Mouse (Mus musculus) retina, postnatal 1 day (tissue): Measurements from ENCODE around the gene Sstr3.

ENCODE experiments used
- DNase-seq: peaks from one replicate; pipeline ENCODE4 v3.0.0-alpha.2; 2012

Gene Sstr3

DNA sequence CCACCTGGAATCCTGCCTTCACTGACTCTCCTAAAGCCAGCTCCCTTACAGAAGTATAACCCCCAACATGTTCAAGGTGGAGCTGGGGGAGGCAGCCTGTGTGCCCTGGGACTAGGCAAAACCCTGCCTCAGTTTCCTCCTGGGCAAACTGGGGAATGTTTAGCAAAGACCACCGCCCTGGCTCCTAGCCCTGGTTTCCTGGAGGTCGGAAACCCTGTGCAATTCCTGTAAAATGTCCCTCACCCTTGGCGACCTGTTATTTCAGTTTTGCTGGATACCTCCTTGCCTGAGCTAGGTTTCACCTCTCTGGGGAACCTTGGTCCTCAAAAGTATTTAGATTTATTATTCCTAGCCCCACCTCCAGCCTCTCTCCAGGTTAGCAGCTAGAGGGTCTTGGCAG lies 14.3 kb downstream of the Sstr3 start:
- no peak for DNase-seq

DNA sequence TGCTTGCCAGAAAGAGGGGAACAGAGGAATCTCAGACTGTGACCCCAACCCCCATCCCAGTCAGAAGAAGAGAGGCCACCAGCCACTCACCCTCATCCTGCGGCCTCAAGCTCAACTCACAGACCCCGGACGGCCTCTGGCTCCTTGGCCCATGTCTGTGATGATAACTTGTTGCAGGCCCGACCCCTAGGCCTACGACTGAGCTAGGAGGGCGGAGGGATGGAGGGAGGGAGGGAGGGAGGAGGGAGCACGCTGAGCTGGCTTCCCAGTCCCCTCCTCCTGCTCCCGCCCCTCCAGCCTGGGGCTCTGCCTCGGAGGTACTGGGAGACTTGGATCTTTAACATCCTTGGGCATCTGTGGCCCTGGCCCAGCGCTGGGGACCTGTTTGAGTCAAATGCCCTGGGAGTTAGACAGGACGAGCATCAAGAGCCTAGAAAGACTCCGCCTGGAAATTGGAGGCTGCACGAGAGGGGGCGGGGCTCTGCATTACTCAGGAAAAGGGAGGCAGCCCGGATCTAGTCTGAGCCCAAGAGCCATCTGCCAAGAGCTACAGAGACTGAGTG lies 15.0 kb downstream of the Sstr3 start:
- DNase-seq: peak; percentile 72

DNA sequence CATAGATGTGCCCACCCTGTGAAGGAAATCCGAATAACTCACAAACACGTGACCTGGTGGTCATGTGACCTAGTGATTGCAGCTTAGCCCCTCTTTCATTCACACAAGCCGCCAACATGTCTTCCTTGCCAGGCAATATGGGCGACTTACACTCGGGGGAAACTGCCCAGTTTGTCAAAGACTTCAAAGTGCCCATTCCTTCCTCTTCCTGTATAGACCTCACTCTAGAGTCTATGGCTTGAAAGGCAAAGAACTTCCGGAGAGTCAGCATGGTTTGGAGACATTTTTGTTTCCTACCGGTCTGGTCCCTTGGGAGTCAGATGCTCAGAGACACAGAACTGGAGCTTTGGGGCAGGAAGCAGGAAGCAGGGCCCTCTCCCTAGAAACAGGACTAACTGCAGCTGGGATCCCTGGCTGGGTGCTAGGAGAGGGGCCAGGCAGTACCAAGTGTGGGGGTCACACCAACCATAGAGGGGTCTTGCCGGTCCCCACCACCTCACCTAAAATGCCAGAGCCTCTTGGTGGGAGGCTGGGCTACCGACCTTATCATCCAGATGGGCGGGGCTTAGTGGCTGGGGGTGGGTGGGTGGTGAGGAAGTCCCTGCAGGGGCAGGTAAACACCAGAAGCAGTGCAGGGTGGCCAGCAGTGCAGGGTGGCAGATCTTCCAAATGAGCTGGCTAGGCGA lies 15.6 kb downstream of the Sstr3 start:
- no peak for DNase-seq

DNA sequence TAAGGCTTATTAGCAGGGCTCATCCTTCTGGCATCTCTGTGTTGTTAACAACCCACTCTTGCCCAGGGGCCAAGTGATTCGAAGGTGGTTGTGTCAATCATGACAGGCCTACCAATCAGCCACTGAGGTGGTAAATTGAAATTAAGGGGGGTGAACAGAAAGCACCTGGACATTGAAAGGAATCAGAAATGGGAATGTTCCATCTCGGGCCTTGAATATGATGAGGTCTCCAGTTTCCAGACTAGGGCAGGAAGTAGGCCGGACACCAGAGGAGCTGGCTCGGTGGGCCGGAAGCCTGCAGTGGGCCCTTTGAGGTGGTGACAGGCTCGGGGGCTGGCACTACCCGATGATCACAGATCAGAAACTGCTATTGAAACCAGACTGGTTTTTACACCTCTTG lies 16.5 kb downstream of the Sstr3 start:
- DNase-seq: peak; percentile 59

DNA sequence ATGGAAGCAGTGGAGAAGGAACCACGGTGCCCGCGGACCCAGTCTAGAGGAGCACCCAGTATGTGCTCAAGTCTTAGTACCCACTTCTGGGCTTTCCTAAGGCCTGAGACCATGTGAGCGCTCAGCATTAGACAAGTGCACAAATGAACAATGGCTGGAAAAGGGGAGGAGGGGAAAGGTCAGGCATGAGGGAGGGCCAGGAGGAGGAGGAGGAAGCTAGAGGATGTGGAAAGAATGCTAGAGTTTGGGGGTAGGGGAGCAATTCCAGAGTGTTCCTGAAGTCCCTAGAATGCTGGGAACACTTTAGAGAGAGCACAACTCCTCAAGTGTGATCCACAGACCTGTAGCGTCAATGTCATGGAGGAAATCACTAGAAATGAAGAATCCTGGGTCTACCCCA lies 20.3 kb downstream of the Sstr3 start:
- no peak for DNase-seq

- DNase-seq: no peak
Measured at GRCm38 (mm10) chr15:78521892-78522291, 22.6 kb downstream of the Sstr3 start.

GRCm38 (mm10) chr15:78521331-78521730 lies 23.2 kb downstream of the Sstr3 start:
- no peak for DNase-seq

DNA sequence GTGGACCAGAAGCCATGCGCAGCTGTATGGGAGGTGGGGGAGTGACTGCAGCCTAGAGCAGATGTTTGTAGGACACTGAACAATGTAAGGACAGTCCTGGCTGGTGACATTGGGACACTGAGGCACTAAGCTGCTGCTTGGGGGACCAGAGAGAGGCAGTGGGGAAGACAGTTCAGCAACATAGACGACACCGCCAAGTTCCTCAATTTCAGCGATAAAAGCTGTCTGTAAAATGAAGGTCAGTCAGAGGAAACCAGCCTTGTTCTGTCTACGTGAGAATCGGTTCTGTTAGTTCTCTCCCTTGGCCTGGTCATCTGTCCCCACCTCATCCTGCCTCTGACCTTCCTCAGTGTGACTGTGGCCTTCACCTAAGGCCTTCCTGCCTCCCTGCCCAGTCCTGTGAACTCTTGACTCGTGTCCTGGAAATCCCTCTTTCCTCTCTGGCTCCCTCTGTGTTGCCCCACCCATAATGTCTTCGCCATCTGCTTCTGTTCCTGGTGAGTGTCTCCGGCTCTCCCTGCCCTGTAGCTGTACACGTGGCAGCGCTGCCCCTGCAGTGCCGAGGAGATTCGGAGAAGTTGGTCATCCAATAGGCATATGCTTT lies 24.3 kb downstream of the Sstr3 start:
- no peak for DNase-seq

- DNase-seq: no peak
Measured at GRCm38 (mm10) chr15:78518221-78518620, 26.3 kb downstream of the Sstr3 start.

DNA sequence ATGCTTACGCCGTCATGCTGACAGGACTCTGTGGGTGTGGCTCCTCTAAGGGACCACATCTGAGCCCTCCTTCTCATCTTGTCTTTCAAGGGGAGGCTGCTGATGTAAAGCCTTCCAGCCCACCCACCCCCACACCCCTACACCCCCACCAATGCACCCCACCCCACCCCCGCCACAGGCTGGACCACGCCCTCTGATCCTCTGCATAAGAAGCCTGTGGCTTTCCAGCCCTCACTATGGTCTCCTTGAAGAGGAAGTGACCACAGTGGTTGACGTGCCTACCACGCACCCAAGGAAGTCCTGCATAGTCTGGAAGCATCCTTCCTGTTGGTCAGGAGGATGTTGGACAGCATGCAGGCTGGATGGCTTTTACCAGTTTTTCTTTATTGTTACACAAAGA lies 28.7 kb downstream of the Sstr3 start:
- no peak for DNase-seq

DNA sequence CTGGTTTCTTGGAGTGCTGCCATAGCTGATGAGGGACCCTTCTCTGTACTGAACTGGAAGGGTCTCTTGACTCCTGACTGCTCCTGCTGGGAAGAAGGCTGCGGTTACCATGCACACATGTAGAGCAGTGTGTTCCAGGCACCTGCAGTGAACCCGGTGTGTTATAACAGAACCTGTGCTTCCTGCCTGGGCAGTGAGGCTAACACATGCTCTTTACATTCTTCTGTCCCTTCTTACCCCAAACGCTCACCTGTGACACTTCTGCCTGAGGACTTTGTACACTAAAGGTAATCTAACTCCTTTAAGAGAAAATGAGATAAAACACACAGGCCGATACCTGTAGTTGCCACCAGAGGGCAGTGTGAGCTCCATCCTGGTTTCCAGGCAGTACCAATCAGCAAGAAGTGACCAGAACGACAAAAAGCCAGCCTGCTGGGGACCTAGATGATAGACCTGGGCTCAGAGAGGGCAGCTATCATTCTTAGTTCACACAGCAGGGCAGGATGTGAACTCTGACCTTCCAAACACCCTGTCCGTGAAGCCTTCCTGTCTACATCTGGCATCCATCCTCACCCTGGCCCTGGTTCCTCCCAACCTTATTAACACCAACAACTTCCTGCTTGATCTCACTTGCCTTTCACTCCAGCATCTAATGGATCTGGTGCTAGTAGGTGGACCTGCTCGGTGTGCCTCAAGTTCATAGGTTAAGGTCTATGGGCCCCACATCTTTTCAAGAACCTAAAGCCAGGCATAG lies 29.9 kb downstream of the Sstr3 start:
- DNase-seq: peak; percentile 82

- DNase-seq: no peak
Measured at GRCm38 (mm10) chr15:78513019-78513418, 31.5 kb downstream of the Sstr3 start.

DNA sequence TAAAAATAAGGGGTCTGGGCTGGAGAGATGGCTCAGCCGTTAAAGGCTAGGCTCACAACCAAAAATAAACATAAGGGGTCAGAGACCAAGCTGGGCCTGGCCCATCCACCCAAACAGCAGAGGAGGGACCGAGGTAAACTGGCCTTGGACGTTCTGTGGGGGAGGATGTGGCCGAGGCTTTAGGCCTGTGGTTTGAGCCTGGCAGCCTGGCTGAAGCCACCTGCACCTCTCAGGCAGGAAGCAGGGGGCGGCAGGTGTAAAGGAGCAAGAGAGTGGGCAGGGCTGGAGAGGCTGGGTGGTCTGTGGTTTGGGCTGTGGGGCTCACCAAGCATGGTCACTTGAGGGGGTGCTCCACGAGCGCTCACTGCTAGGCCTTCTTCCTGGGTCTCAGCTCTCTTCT lies 32.5 kb downstream of the Sstr3 start:
- DNase-seq: no peak

DNA sequence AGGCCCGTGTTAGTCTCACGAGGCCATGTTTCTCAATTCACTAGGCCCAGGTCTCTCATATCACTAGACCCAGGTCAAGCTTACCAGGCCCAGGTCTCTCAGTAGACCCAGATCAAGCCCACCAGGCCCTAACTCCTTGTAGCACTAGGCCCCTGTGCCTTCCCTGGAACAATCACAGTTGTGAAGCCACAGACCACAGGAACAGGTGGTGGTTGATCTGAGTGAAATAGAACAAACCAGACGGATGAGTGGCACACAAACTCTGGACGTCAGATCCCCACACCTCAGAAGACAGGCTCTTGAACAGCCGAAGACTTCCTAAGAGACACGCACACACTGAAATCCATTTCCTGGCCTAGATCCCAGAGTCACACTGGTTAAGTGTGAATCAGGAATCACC lies 33.7 kb downstream of the Sstr3 start:
- DNase-seq: no peak

GRCm38 (mm10) chr15:78510121-78510576 lies 34.3 kb downstream of the Sstr3 start:
- DNase-seq: no peak

- DNase-seq: peak; percentile 45
Measured at GRCm38 (mm10) chr15:78509297-78509899, 35.1 kb downstream of the Sstr3 start.

- peak; percentile 54 for DNase-seq
Measured at GRCm38 (mm10) chr15:78508443-78508842, 36.0 kb downstream of the Sstr3 start.

DNA sequence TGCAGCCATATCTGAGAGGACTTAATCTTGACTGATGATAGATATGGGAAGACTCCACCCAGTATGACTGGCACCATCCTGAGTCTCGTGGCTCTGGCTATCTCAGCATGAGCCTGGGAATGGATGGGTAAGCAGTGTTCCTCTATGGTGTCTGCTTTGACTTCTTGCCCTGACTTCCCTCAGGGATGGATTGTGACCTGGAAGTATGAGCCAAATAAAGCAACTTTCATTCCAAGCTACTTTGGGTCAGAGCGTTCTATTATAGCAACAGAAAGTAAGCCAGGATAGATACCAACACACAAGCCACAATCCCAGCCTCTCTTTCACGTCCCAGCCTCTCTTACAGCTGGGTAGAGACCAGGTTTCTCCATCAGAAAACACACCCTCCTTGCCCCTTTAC lies 38.9 kb downstream of the Sstr3 start:
- no peak for DNase-seq

DNA sequence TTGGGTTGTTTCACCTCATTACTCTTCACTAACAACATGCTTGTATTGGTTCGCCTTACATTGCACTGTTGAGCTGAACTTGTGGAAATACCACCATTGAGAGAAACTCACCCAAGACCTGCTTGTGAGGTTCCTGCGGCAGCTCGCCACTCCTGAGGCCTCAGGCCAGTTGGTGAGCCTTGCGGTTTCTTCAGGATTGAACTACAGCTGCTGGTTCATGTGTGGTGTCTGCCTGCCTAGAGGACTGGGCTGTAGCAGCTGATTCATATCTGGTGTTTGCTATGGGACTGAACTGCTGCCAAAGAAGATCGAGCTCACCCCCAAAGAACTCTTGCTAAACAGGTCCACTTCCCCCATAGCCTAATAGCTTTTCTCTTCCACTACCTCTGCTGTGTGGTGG lies 39.7 kb downstream of the Sstr3 start:
- no peak for DNase-seq

GRCm38 (mm10) chr15:78504013-78504412 lies 40.5 kb downstream of the Sstr3 start:
- DNase-seq: no peak

DNA sequence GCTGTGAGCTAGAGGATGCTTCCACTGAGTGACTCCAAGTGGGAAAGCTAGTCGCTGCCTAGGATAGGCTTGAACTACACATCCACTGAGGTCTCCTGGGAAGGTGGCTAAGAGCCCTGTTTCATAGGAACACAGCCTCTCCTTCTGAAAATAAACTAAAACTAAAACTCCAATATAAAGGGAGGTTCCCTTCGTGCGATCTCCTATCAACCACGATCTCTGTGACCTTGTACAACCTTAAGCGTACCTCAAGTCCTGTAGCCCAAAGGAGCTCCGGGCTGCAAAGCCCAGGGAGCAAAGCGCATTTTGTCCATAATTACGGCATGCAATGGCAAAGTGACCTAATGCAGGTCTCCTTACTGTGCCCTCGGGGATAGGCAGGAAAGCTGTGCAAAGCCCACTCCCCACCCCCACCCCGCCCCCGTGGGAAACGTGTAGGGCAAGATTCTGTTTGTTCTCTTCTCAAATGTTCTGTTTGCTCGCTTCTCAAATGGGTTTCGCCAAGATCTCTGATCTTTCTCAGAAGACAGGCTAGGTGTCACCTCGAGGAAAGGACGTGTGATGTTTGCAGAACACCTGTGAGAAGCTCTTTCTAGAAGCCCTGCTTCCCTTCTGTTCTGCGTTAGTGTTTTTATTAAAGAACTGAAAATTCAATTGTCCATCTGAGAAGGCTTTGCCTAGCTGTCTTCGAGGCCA lies 41.9 kb downstream of the Sstr3 start:
- DNase-seq: no peak

DNA sequence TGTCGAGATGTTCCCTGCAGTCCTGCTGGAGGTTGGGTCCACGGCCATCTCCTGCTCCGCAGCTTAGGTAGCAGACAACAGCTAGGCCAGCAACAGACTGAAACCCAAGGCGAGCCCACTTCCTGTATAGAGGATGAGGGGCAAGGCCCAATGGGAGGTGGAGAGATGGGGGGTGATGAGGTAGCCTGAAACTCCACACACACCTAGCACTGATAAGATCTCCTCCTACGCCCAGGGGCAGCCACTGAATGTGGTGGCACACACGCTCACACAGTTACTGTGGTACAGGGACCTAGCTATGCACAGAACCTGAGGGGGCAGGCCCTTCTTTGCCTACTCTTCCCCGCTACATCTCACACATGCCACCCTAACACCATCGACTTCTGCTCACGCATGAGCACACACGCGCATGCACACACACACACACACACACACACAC lies 49.5 kb downstream of the Sstr3 start, which contains the start of gene Il2rb:
TSS of gene Il2rb (minus strand) at position 304 of the 439 bp plus-strand sequence.
- DNase-seq: no peak
